Mouse (Mus musculus) ES-Bruce4 (cell line): ENCODE results near the gene Synrg. TPM values are rescaled to one million over a fixed set of nuclear protein-coding genes. Genes with fewer than 3 reads are reported as not detected.

Experiments
- H3K27ac ChIP-seq: 2 replicates; pipeline ENCODE4 v1.5.1; 2012; ENCODE audit warnings: low read length, inconsistent platforms; ENCODE audit not compliant: insufficient read depth
- H3K27me3 ChIP-seq: 2 replicates; pipeline ENCODE4 v1.6.1; 2012; ENCODE audit warnings: mild to moderate bottlenecking, low read length, inconsistent platforms; ENCODE audit not compliant: control insufficient read depth, poor library complexity, insufficient read depth, severe bottlenecking
- H3K36me3 ChIP-seq: 2 replicates; pipeline ENCODE4 v1.6.1; 2012; ENCODE audit warnings: inconsistent platforms, mild to moderate bottlenecking, low read length, moderate library complexity; ENCODE audit not compliant: control insufficient read depth, poor library complexity, insufficient read depth, severe bottlenecking
- H3K4me1 ChIP-seq: one replicate; pipeline ENCODE4 v1.8.1; 2011; ENCODE audit warnings: low read length; ENCODE audit not compliant: control insufficient read depth, insufficient read depth
- H3K4me3 ChIP-seq: 2 replicates; pipeline ENCODE4 v1.5.1; 2011; ENCODE audit warnings: low read depth, mild to moderate bottlenecking, low read length
- H3K9ac ChIP-seq: 2 replicates; pipeline ENCODE4 v1.6.1; 2012; ENCODE audit warnings: low read depth, mild to moderate bottlenecking, inconsistent platforms; ENCODE audit not compliant: poor library complexity, severe bottlenecking
- H3K9me3 ChIP-seq: replicated peaks from 2 replicates; pipeline ENCODE4 v1.6.1; 2012; ENCODE audit warnings: mild to moderate bottlenecking, low read length, inconsistent platforms; ENCODE audit not compliant: control insufficient read depth, poor library complexity, insufficient read depth, severe bottlenecking
- CTCF ChIP-seq: IDR thresholded peaks from one replicate; pipeline ENCODE4 v1.8.1; 2011; ENCODE audit warnings: low read depth, low read length
- EP300 ChIP-seq: IDR thresholded peaks from 2 replicates; pipeline ENCODE4 v1.6.1; 2011; ENCODE audit warnings: low read depth, low read length; ENCODE audit not compliant: insufficient read depth
- POLR2A ChIP-seq: IDR thresholded peaks from one replicate; pipeline ENCODE4 v1.8.1; 2011; ENCODE audit warnings: low read length; ENCODE audit not compliant: insufficient read depth
- polyA plus RNA-seq: library from polyadenylated mRNA; stranded (reverse); fragments of >200 nt; gene quantifications from 2 replicates; pipeline ENCODE4 v1.2.4, GENCODE M21; 2011; ENCODE audit warnings: low read depth; ENCODE audit not compliant: missing spikeins, insufficient read depth, insufficient read length

The Synrg gene
- polyA plus RNA-seq, 1 experiment, result 16.4 TPM

GRCm38 (mm10) chr11:84009001-84009400 is 44.8 kb downstream of the Synrg start:
- Histone ChIP-seq H3K4me3 (no peak overlapping the region), H3K36me3 (peaks cover 8% of the 10 kb centered on the region), H3K4me1 (no peaks in the 10 kb centered on the region), H3K9me3 (no peaks in the 10 kb centered on the region), H3K27me3 (no peaks in the 10 kb centered on the region), H3K27ac (no peak overlapping the region), H3K9ac (no peak overlapping the region)
- TF ChIP-seq EP300 (no peak), POLR2A (no peak), CTCF (peak; percentile 40)

- Histone ChIP-seq H3K4me3 (no peak overlapping the region), H3K36me3 (peaks cover 8% of the 10 kb centered on the region), H3K9ac (no peak overlapping the region), H3K27me3 (no peaks in the 10 kb centered on the region), H3K9me3 (no peaks in the 10 kb centered on the region), H3K4me1 (no peaks in the 10 kb centered on the region), H3K27ac (no peak overlapping the region)
- TF ChIP-seq CTCF (no peak), POLR2A (no peak), EP300 (no peak)
Measured at GRCm38 (mm10) chr11:84010411-84010810, 46.2 kb downstream of the Synrg start.

GRCm38 (mm10) chr11:84011050-84011449 is 46.8 kb downstream of the Synrg start:
- TF ChIP-seq POLR2A (no peak), EP300 (no peak), CTCF (no peak)
- Histone ChIP-seq H3K4me1 (no peaks in the 10 kb centered on the region), H3K27me3 (no peaks in the 10 kb centered on the region), H3K9ac (no peak overlapping the region), H3K36me3 (peaks cover 8% of the 10 kb centered on the region), H3K4me3 (no peak overlapping the region), H3K9me3 (no peaks in the 10 kb centered on the region), H3K27ac (no peak overlapping the region)

GRCm38 (mm10) chr11:84011576-84011975 is 47.3 kb downstream of the Synrg start:
- Histone ChIP-seq H3K36me3 (peaks cover 8% of the 10 kb centered on the region), H3K27me3 (no peaks in the 10 kb centered on the region), H3K9ac (no peak overlapping the region), H3K4me3 (no peak overlapping the region), H3K27ac (no peak overlapping the region), H3K9me3 (no peaks in the 10 kb centered on the region), H3K4me1 (no peaks in the 10 kb centered on the region)
- TF ChIP-seq CTCF, result no peak
- TF ChIP-seq EP300, result no peak
- no peak for TF ChIP-seq POLR2A

- Histone ChIP-seq H3K9ac (no peak overlapping the region), H3K4me3 (no peak overlapping the region), H3K27me3 (no peaks in the 10 kb centered on the region), H3K4me1 (no peaks in the 10 kb centered on the region), H3K36me3 (peaks cover 8% of the 10 kb centered on the region), H3K9me3 (no peaks in the 10 kb centered on the region), H3K27ac (no peak overlapping the region)
- TF ChIP-seq EP300 (no peak), POLR2A (no peak), CTCF (no peak)
Measured at GRCm38 (mm10) chr11:84013105-84013504, 48.9 kb downstream of the Synrg start.

- Histone ChIP-seq H3K9me3 (no peaks in the 10 kb centered on the region), H3K9ac (no peak overlapping the region), H3K4me3 (no peak overlapping the region), H3K36me3 (no peaks in the 10 kb centered on the region), H3K27me3 (no peaks in the 10 kb centered on the region), H3K27ac (no peak overlapping the region), H3K4me1 (no peaks in the 10 kb centered on the region)
- TF ChIP-seq CTCF, result no peak
- no peak for TF ChIP-seq POLR2A
- no peak for TF ChIP-seq EP300
Measured at GRCm38 (mm10) chr11:84016147-84016809, 52.0 kb downstream of the Synrg start.
